Mouse (Mus musculus): Measurements from ENCODE around the gene Ophn1. TPM values are rescaled to one million over a fixed set of nuclear protein-coding genes. Genes with fewer than 3 reads are reported as not detected.

Gene Ophn1
- polyA plus RNA-seq, 1 experiment from 2014 or later = 29.5 TPM

DNA sequence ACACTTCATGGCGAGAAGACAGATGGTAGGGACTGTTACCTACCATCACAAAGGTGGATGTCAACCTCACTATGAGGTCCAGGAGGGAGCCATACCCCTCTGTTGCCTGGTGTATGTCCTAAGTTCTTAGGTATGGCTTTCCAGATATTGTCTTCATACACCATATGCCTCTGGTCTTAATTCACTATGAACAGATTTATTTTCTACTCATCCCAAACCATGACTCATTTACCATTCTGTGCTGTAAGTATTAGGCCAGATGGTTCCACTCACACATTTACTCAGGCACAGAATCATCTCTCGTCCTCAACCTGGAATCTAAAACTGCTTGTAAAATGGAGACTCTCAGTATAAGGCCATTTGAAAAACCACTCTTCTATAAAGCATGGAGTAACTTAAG is 135.7 kb downstream of the Ophn1 start:
- no peak overlapping the region for H3K9ac ChIP-seq
- H3K4me3 ChIP-seq (replicated peaks) = no peak overlapping the region
- H3K27ac ChIP-seq = no peak overlapping the region
- H3K27me3 ChIP-seq = no peaks in the 10 kb centered on the region
- no peak for ATAC-seq (ENCODE audit: low FRiP score)
- WGBS = 83% methylated on average over 2 of the region's 2 CpGs
- no peaks in the 10 kb centered on the region for H3K4me1 ChIP-seq
- H3K4me2 ChIP-seq = no peak overlapping the region
- no peaks in the 10 kb centered on the region for H3K36me3 ChIP-seq (replicated peaks)
- no peaks in the 10 kb centered on the region for H3K9me3 ChIP-seq

DNA sequence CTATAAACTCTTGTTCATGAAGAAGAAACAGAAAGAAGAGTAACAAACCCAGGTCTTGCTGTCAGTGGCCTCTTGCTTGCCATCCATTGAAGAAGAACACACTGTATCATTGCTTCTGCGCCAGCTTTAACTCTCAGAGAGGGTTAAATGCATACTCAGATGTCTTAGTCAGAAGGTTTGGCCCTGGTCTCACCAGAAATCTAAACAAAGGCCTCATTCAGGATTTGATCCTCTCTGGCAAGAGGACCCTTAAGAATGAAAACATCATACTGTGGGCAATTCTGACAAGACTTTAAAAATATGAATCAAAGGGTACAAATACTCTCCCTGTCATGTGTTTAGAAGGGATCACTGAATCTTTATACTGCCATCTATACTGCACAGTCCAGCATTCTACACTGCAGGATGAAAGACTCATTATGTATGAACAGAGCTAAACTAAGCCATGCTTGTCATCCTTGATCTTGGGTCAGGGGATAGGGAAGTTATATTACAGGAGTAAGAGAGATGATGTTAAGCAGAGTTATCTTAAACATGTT is 139.5 kb downstream of the Ophn1 start:
- no peaks in the 10 kb centered on the region for H3K4me1 ChIP-seq
- no peak for ATAC-seq (ENCODE audit: low FRiP score)
- H3K9me3 ChIP-seq = no peaks in the 10 kb centered on the region
- 77% methylated on average over 1 of the region's 1 CpGs for WGBS
- no peak overlapping the region for H3K27ac ChIP-seq
- H3K4me2 ChIP-seq = no peak overlapping the region
- H3K9ac ChIP-seq = no peak overlapping the region
- no peaks in the 10 kb centered on the region for H3K36me3 ChIP-seq (replicated peaks)
- no peaks in the 10 kb centered on the region for H3K27me3 ChIP-seq
- H3K4me3 ChIP-seq (replicated peaks) = no peak overlapping the region

DNA sequence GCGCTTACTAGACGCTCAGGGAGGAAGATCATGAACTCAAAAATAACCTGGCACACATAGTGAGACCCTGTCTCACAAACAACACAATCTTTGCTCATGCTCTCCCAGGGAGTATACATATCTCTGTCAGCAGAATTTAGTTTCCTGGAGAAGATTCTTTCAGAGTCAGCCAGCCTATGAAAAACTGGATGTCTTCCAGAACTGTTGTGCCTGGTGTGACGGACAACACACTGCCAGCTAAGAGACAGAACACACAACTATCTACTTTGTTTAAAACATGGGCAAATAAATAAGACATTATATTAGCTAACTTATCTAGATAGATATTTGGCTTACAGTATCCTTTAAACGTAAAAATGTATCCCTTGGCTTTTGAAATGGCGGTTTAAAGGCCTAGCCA is 154.1 kb downstream of the Ophn1 start:
- WGBS = 93% methylated on average over 5 of the region's 5 CpGs
- no peaks in the 10 kb centered on the region for H3K4me1 ChIP-seq
- H3K27ac ChIP-seq = no peak overlapping the region
- no peak overlapping the region for H3K9ac ChIP-seq
- H3K4me2 ChIP-seq = no peak overlapping the region
- no peaks in the 10 kb centered on the region for H3K27me3 ChIP-seq
- ATAC-seq (ENCODE audit: low FRiP score) = no peak
- H3K4me3 ChIP-seq (replicated peaks) = no peak overlapping the region
- H3K9me3 ChIP-seq = no peaks in the 10 kb centered on the region
- H3K36me3 ChIP-seq (replicated peaks) = no peaks in the 10 kb centered on the region

DNA sequence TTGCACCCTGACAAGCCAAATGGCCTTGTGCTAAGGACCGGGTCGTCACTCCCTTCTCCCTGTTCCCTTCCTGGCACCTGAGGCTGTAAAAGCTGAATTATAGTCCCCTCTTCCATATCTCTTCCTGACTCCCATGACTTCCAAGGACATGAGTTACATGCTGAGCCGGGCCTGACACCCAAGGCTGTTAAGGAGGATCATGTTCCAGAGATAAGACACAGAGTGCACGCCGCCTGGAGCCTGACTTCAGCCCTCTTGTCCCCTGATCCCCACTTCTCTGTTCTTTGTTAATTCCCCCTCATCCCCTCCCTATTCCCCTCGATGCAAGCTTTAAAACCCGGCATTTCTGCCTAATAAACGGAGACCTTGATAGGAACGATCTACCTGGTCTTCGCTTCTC is 167.8 kb downstream of the Ophn1 start:
- H3K9ac ChIP-seq = no peak overlapping the region
- ATAC-seq (ENCODE audit: low FRiP score) = no peak
- H3K9me3 ChIP-seq = no peaks in the 10 kb centered on the region
- no peaks in the 10 kb centered on the region for H3K27me3 ChIP-seq
- WGBS = 89% methylated on average over 10 of the region's 10 CpGs
- H3K4me2 ChIP-seq = no peak overlapping the region
- H3K36me3 ChIP-seq (replicated peaks) = no peaks in the 10 kb centered on the region
- no peak overlapping the region for H3K27ac ChIP-seq
- no peaks in the 10 kb centered on the region for H3K4me1 ChIP-seq
- H3K4me3 ChIP-seq (replicated peaks) = no peak overlapping the region

DNA sequence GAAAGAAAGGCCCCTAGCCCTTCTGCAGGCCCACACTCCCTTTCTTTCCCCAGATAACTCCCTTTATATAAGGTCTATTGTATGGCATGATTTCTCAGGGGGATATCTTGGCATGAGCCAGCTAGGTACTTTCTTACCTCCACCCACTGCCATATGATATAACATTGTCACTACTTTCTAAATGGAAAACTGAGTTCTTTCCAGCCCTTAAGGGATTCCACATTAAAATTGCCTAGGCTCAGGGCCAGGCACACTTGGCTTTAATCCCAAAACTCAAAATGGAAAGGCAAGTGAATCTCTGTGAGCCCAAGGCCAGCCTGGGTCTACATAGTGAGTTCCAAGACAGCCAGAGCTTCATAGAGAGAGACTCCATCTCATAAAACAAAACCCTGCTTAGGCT is 183.1 kb downstream of the Ophn1 start:
- Histone ChIP-seq H3K27me3 (no peaks in the 10 kb centered on the region), H3K36me3 (replicated peaks) (no peaks in the 10 kb centered on the region), H3K4me3 (replicated peaks) (no peak overlapping the region), H3K4me2 (no peak overlapping the region), H3K9ac (no peak overlapping the region), H3K27ac (no peak overlapping the region), H3K9me3 (no peaks in the 10 kb centered on the region), H3K4me1 (no peaks in the 10 kb centered on the region)
- no peak for ATAC-seq (ENCODE audit: low FRiP score)

DNA sequence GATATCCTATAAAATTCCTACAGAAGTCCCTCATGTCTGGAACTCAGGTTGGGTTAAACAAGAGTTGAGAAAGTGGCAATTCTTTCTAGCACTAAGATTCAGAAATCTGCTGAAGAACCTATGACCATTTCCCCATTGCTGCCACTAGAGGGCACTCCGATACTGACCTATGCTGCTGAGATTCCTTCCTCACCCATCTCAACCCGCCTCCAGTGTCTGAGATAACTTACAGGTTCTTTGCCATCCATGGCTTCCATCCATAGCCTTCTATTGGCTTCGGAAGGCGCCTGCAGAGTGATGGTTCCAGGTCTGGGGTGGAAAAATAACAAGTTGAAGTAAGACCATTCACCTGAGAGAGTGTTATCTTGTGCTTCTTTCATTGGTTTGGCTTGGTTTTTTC is 189.2 kb downstream of the Ophn1 start:
- H3K36me3 ChIP-seq (replicated peaks) = no peaks in the 10 kb centered on the region
- no peak overlapping the region for H3K9ac ChIP-seq
- H3K27ac ChIP-seq = no peak overlapping the region
- H3K27me3 ChIP-seq = no peaks in the 10 kb centered on the region
- 20% methylated on average over 4 of the region's 4 CpGs for WGBS
- no peak overlapping the region for H3K4me3 ChIP-seq (replicated peaks)
- H3K4me2 ChIP-seq = no peak overlapping the region
- 0 out of 2 replicates have a peak, but pooled peaks have one; percentile 44 for ATAC-seq (ENCODE audit: low FRiP score)
- no peaks in the 10 kb centered on the region for H3K4me1 ChIP-seq
- H3K9me3 ChIP-seq = no peaks in the 10 kb centered on the region

DNA sequence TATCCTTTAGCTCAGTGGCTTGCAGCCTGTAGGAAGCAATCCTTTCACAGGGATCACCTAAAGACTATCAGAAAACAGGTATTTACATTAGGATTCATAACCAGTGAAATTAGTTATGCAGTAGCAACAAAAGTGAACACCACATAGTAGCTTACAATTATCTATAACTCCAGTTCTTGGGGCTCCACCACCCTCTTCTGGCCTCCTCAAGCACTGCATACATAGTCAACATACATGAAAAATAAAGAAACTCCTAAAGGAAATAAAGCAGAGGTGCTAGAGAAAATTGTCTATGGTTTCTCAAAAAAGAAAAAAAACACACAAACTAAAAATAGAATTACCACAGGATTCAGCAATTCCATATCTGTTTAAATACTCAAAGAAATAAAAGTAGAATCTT is 208.2 kb downstream of the Ophn1 start:
- Histone ChIP-seq H3K36me3 (replicated peaks) (no peaks in the 10 kb centered on the region), H3K4me2 (no peak overlapping the region), H3K9me3 (no peaks in the 10 kb centered on the region), H3K4me3 (replicated peaks) (no peak overlapping the region), H3K27ac (no peak overlapping the region), H3K4me1 (no peaks in the 10 kb centered on the region), H3K27me3 (no peaks in the 10 kb centered on the region), H3K9ac (no peak overlapping the region)
- ATAC-seq (ENCODE audit: low FRiP score) = no peak

DNA sequence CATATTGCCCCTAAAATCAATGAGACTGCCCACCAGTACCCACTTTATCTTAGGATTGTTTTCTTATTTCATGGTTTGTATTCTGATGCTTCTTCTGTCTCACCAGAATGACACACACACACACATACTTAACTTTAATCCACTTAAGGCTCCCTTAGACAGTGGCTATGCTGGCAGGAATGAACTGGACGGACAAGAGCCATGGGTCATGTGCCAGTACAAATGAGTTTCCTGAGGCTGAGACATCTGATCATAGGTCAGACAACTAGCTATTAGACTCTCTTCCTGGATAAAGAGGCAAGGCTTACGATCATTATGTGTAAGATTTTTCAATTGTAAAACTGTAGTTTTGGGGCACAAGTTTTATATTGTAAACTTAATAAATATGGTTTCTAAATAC is 209.5 kb downstream of the Ophn1 start:
- H3K4me1 ChIP-seq = no peaks in the 10 kb centered on the region
- H3K27ac ChIP-seq = no peak overlapping the region
- no peaks in the 10 kb centered on the region for H3K36me3 ChIP-seq (replicated peaks)
- no peak for ATAC-seq (ENCODE audit: low FRiP score)
- H3K9me3 ChIP-seq = no peaks in the 10 kb centered on the region
- no peak overlapping the region for H3K4me3 ChIP-seq (replicated peaks)
- no peak overlapping the region for H3K9ac ChIP-seq
- no peaks in the 10 kb centered on the region for H3K27me3 ChIP-seq
- 73% methylated on average over 2 of the region's 2 CpGs for WGBS
- no peak overlapping the region for H3K4me2 ChIP-seq

DNA sequence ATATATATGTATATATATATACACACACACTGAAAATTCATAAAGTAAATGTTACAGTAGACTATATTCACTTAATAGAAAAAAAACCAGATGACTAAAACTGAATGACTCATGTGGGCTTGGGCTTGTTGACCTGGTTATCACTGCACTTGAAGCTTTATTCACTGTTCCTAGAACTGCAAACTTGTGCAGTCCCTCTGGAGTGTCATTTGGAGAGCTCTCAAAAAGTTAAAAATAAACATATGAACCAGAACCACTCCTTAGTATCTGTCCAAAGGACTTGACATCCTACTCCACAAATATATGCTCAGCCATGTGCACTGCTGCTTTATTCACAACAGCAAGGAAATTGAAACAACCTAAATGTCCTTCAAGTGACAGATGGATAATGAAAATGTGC is 219.8 kb downstream of the Ophn1 start:
- Histone ChIP-seq H3K27me3 (no peaks in the 10 kb centered on the region), H3K9me3 (no peaks in the 10 kb centered on the region)
- ATAC-seq (ENCODE audit: low FRiP score) = no peak

DNA sequence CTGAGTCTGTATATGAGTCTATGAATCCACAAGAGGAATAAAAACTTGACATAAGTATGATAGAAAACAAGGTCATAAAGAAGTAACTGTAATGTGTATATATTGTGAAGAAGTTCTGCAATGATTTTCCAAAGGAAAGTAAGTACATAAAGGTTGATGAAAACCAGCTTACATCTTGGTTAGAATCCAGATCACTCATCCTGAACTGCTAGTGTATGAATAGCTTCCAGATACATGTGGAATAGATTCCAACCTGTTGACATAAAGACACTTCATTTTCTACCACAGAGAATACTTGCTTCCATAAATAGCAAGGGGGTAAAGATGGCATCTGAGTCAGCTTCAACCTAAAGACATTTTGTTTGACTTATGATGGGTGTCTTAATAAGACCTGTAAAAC is 239.4 kb downstream of the Ophn1 start:
- H3K4me2 ChIP-seq = no peak overlapping the region

More for the DNA sequence above, 219.8 kb downstream of the Ophn1 start:
- Histone ChIP-seq H3K27ac (no peak overlapping the region), H3K4me1 (no peaks in the 10 kb centered on the region), H3K9ac (no peak overlapping the region), H3K36me3 (replicated peaks) (no peaks in the 10 kb centered on the region), H3K4me2 (no peak overlapping the region), H3K4me3 (replicated peaks) (no peak overlapping the region)

DNA sequence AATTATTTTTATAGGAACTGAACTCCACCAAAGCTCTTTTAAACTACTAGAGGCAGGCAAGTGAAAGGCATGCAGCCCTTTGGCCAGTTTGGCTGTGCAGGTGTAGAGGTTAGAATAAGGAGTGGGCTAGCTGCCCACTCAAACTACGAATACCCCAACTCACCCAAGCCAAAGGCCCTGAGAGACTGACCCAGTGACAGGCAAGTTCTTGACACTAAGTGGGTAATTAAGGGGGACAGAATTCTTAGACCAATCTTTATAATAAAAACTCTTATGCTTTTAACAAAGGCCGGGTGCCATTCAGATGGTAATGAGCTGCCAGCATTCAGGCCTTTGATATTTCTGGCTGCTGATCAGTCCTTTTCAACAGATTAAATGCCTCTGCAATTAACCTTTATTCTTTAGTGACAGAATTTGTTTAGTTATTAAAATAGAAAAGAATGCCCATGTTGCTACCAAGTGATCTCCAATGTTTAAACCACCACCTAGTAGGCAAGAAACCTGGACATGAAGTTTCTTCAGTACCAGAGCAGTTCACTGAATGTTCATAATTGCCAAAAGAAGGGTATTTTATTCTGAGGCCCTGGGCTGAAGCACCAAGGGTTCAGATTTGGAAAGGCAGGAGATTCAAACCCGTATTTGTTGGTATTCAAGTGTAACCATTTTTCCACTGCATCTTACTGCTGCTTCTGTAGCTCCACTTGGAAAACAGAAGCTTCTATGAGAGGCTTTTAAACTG is 262.0 kb downstream of the Ophn1 start:
- no peaks in the 10 kb centered on the region for H3K36me3 ChIP-seq (replicated peaks)
- H3K9ac ChIP-seq = no peak overlapping the region
- no peaks in the 10 kb centered on the region for H3K9me3 ChIP-seq
- ATAC-seq (ENCODE audit: low FRiP score) = peak; percentile 79
- 40% methylated on average over 3 of the region's 3 CpGs for WGBS
- no peaks in the 10 kb centered on the region for H3K4me1 ChIP-seq
- H3K4me3 ChIP-seq (replicated peaks) = no peak overlapping the region
- no peak overlapping the region for H3K4me2 ChIP-seq
- H3K27me3 ChIP-seq = peaks cover 5% of the 10 kb centered on the region; the same call in 1 of the 2 replicates
- no peak overlapping the region for H3K27ac ChIP-seq

More for the DNA sequence above, 239.4 kb downstream of the Ophn1 start:
- no peaks in the 10 kb centered on the region for H3K4me1 ChIP-seq
- no peaks in the 10 kb centered on the region for H3K9me3 ChIP-seq
- no peak for ATAC-seq (ENCODE audit: low FRiP score)
- H3K9ac ChIP-seq = no peak overlapping the region
- no peak overlapping the region for H3K27ac ChIP-seq
- H3K4me3 ChIP-seq (replicated peaks) = no peak overlapping the region
- no peaks in the 10 kb centered on the region for H3K36me3 ChIP-seq (replicated peaks)
- H3K27me3 ChIP-seq = no peaks in the 10 kb centered on the region

DNA sequence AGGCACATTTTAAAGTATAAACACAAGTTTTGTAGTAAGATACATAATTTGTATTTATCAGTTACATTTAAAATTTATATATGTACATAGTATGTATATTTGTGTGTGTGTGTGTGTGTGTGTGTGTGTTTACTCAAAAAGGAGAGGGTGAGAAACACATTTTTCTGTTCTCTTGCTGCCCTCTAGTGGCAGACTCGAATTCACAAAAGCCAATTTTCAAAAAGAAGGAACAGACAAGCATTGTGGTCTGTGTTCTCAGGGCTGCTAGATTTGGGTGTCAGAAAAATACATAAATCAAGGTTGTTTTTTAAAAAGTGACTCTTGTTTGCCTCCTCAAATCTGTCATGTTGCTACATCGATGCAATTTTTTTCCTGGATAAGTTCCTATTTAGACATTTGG is 272.0 kb downstream of the Ophn1 start:
- Histone ChIP-seq H3K36me3 (replicated peaks) (no peaks in the 10 kb centered on the region), H3K4me3 (replicated peaks) (no peak overlapping the region), H3K4me1 (no peaks in the 10 kb centered on the region), H3K4me2 (no peak overlapping the region), H3K9me3 (no peaks in the 10 kb centered on the region), H3K9ac (no peak overlapping the region), H3K27ac (no peak overlapping the region), H3K27me3 (no peaks in the 10 kb centered on the region)
- whole genome bisulfite sequencing = 5% methylated on average over 2 of the region's 2 CpGs
- no peak for ATAC-seq (ENCODE audit: low FRiP score)

DNA sequence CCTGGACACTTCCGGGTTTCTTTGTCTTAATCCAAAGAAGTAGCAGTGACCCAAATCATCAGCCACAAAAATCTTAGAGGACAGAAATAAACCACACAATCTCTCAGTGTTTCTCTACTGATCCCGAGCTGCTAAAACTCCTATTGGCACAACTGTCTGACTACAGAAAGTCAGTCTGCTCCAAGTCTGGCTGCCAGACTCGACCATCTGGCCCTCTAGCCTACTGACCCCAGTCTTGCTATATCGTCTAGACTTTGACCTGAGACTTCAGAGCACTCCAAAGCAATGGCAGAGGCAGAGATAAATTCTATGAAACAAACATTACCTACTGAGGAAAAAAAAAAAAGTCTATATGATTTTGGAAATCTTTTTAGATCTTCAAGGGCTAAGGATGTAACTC is 273.4 kb downstream of the Ophn1 start:
- Histone ChIP-seq H3K9me3 (no peaks in the 10 kb centered on the region), H3K4me3 (replicated peaks) (no peak overlapping the region), H3K36me3 (replicated peaks) (no peaks in the 10 kb centered on the region), H3K4me2 (no peak overlapping the region), H3K27ac (no peak overlapping the region), H3K4me1 (no peaks in the 10 kb centered on the region), H3K27me3 (no peaks in the 10 kb centered on the region), H3K9ac (no peak overlapping the region)
- ATAC-seq (ENCODE audit: low FRiP score) = no peak
- 82% methylated on average over 4 of the region's 4 CpGs for WGBS
